Mouse (Mus musculus) gastrocnemius, postnatal 14 days (tissue): ENCODE data around the gene Tectb. TPM values are rescaled to one million over a fixed set of nuclear protein-coding genes. Genes with fewer than 3 reads are reported as not detected.

Experiments used
- DNase-seq: peaks from one replicate; pipeline ENCODE4 v3.0.0; 2021; ENCODE audit warnings: mixed read lengths
- intact Hi-C: fragments of 180-260 bp; cut with DNase I; formaldehyde crosslinking; loops from one replicate; pipeline ENCODE4 v1.15.1; 2025; ENCODE audit warnings: low total_unique reads
- total RNA-seq, 2 experiments: library from RNA; stranded (reverse); gene quantifications; 2 replicates each; pipeline ENCODE4 v1.2.3; 2021

Gene Tectb
- total RNA-seq, 2 experiments from 2014 or later: 0.64 to 0.66 TPM

DNA sequence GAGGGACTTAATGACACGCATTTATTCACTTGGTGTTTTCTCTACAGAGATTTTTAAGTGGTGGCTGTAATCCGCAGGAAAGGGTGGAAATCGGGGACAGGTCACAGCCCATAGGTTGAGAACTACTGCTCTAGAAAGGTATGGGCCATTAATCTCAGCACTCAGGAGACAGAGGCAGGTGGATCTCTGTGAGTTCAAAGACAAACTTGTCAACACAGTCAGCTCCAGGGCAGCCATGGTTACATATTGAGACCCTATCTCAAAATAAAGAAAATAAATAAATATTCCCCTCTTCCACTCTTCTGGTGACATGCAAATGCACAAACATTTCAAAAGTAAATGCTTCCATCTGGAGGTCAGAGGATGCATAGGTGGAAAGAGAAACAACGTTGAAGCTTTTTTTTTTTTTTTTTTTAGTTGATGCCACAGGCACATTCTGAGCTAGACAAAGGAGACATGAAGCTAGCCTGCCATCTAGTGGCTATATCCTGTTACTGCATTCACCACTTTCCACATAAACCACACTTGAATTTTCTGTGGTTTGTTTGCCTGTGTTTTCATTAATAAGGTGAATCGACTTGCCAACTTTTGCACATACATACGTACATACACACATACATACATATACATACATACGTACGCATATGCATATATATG is 26.1 kb downstream of the Tectb start:
- intact Hi-C loops: no loop called here
- no peak for DNase-seq

- intact Hi-C loops: no loop called here
- DNase-seq: no peak
Observed at GRCm38 (mm10) chr19:55207205-55207604, 26.7 kb downstream of the Tectb start.

DNA sequence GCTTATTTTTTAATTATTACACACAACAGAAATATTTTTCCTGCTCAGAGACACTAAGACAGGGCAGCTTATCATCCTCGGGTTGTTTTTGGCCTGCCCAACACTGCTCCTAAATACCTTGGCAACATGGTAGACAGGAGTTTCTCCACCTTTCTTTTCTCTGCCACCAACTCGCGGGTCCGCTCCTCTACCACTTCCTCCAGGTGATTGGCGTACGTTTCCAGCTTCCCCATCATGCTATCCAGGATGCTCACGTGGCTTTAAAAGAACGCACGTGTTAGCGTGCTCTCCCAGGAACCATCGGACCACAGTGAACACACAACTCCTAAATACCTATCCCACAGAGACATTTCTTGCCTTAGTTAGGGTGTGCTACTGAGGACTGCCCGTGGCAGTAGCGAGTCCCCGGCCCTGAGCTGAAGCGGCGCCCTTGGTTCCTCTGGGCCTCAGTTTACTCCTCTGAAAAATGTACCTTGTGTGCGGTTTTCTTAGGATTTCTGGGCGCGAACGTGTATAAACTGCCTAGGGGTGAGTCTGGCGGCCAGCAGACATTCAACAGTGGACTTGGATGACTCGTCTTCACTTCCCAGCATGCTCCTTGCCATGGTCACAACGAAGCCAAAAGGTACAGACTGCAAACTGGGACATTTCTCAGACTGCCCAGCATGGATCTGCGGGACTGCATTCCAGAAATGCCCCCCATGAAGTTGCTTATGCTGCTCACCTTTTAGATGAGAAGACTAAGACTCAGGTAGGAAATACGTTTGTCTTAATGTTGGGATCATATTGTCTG is 27.4 kb downstream of the Tectb start:
- intact Hi-C loops: no loop called here

GRCm38 (mm10) chr19:55208654-55209053 is 28.1 kb downstream of the Tectb start:
- intact Hi-C loops: no loop called here
- no peak for DNase-seq

More for the DNA sequence above, 27.4 kb downstream of the Tectb start:
- DNase-seq: no peak

- intact Hi-C loops: no loop called here
- DNase-seq: no peak
Observed at GRCm38 (mm10) chr19:55209084-55209483, 28.6 kb downstream of the Tectb start.

- intact Hi-C loops: no loop called here
- no peak for DNase-seq
Observed at GRCm38 (mm10) chr19:55211698-55212097, 31.2 kb downstream of the Tectb start.

- intact Hi-C loops: no loop called here
- no peak for DNase-seq
Observed at GRCm38 (mm10) chr19:55213617-55214340, 33.2 kb downstream of the Tectb start.

- intact Hi-C loops: no loop called here
- DNase-seq: no peak
Observed at GRCm38 (mm10) chr19:55216876-55217275, 36.3 kb downstream of the Tectb start.

DNA sequence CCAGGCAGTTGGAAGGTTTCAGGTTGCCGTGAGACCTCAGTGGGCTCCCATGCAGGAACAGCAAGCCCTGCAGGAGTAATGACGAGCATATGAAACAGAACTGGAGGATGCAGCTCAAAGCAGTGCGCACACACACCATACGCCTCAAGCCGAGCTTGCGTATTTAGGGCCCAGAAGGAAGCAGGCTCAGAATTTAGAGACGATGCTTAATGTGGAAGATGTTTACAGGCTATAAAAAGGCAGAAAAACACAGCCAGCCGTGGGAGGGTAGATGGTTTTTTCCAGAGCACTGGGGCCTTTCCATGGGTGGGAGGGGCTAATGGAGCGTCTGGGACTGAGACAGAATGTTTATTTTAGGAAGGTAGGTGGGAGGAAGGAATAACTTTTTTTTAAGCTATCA is 36.8 kb downstream of the Tectb start:
- no peak for DNase-seq
- intact Hi-C loops: no loop called here

DNA sequence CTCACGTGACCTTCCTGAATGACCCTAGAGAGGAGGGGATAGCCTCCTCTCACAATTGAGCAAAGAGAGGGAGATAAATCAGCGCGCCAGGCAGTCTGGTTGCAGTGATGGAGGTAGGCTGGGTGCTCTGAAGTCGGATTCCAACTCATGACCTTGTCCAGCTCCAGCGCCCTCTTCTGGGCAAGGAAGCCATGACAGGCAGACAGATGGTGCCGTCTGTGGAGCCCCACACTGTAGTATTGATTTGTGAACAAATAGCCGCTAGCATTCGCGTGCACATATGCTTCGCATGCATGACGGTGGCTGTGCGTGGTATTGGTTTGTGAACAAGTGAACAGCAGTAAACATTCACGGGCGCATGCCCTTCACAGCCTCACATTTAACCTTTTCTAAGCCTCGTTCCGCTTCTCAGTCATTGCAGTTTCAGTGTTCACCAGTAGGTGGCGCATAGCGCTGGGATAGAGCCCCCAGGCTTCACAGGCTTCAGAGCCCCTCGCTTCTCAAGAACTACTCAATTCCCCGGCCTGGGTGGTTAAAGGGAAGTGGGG is 37.7 kb downstream of the Tectb start:
- DNase-seq: peak; percentile 73
- intact Hi-C loops: loop anchor here (2.0 kb wide), 1 partner anchor 87 kb away; no protein-coding TSS in a partner anchor

DNA sequence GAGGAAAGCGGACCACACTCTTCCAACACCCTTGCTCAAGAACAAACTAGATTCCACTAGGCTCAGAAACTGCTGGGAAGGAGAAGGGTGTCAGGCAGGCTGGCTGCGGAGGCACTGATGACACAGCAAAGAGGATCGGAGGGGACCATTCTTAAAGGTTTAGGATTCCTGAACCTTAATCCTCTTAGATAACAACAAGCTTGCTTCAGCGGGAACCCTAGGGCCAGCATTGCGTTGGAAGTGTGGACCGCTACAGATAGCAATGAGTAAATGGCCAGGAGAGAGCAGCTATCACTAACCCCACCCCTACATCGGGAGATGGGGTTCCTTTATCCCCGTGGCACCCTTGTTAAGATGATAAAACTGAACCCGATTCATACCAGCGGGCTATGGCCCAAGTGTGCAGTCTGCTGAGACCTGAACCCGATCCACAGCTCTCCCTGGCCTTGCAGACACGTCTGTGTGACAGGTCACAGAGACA is 38.2 kb downstream of the Tectb start:
- no peak for DNase-seq
- intact Hi-C loops: loop anchor here (2.0 kb wide), 1 partner anchor 86 kb away; no protein-coding TSS in a partner anchor

- intact Hi-C loops: loop anchor here (2.0 kb wide), 1 partner anchor 85 kb away; no protein-coding TSS in a partner anchor
- no peak for DNase-seq
Observed at GRCm38 (mm10) chr19:55219359-55219758, 38.8 kb downstream of the Tectb start.

DNA sequence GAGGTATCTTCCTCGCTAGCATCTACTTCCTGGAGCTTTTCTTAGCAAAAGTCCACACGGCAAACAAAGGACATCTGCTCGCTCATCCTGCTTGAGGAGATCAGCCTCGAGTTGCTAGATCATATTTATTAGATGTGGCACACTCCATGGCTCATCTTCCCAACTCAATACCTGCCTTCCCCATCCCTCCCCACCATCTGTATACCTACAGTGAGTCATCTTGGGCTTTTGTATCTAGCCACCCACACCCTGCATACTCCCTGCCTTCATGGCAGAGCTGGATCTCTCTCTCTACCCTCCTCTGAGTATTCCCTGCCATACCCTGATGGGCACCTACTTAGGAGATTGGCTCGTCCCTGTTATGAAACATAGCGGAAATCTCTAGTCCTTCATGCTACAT is 40.7 kb downstream of the Tectb start:
- intact Hi-C loops: no loop called here
- no peak for DNase-seq

- intact Hi-C loops: no loop called here
- DNase-seq: no peak
Observed at GRCm38 (mm10) chr19:55222268-55222667, 41.7 kb downstream of the Tectb start.

GRCm38 (mm10) chr19:55226621-55227020 is 46.1 kb downstream of the Tectb start:
- intact Hi-C loops: no loop called here
- DNase-seq: no peak

- intact Hi-C loops: no loop called here
- no peak for DNase-seq
Observed at GRCm38 (mm10) chr19:55227135-55227534, 46.6 kb downstream of the Tectb start.

DNA sequence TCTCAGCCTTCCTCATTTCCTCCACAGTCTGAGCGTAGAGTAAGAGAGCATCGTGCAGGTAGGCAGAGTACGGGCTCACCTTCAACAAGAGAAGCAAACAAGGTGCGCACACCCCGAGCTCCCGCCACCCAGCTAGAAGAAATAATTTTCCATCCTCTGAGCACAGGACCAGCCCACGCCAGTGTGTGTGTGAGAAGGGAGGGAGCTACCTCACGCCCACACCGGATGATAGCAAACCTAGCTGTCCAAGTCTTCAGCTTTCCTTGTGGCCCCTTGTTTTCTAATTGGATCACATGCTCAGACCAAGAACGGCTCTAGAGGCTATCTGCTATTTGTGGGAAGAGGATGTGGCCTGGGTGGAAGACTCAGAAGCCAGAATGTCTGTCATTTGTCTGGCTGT is 50.5 kb downstream of the Tectb start:
- DNase-seq: no peak
- intact Hi-C loops: no loop called here

- intact Hi-C loops: no loop called here
- DNase-seq: peak; percentile 8
Observed at GRCm38 (mm10) chr19:55232136-55232535, 51.6 kb downstream of the Tectb start.

GRCm38 (mm10) chr19:55236026-55236425 is 55.5 kb downstream of the Tectb start:
- intact Hi-C loops: no loop called here
- no peak for DNase-seq

GRCm38 (mm10) chr19:55236564-55236963 is 56.0 kb downstream of the Tectb start:
- intact Hi-C loops: no loop called here
- DNase-seq: no peak
